In genomic region chr17:73108888-73109259, GRCm38 (mm10) we compare ENCODE assay signal across 8 mouse cellular contexts. TPM values are rescaled to one million over a fixed set of nuclear protein-coding genes. Genes with fewer than 3 reads are reported as not detected.
DNase-seq lines count a peak whose midpoint lies in the region; ATAC-seq and TF ChIP-seq lines count a peak whose summit lies in the region.

No protein-coding gene starts in this region.

- no peaks in the 10 kb centered on the region for H3K27me3 ChIP-seq in embryonic facial prominence, embryonic 15.5 days
- H3K27me3 ChIP-seq in limb, embryonic 10.5 days (ENCODE audit: low read depth, poor library complexity, severe bottlenecking): no peaks in the 10 kb centered on the region
- no peaks in the 10 kb centered on the region for H3K27me3 ChIP-seq in neural tube, embryonic 14.5 days (ENCODE audit: control insufficient read depth, insufficient read depth, low read length)

- ATAC-seq in embryonic facial prominence, embryonic 15.5 days (ENCODE audit: insufficient number of reproducible peaks, low FRiP score, low TSS enrichment, low read depth): no peak
- no peak for ATAC-seq in neural tube, embryonic 14.5 days (ENCODE audit: low read depth)

- TF ChIP-seq CTCF in left cerebral cortex, adult 2 months (IDR thresholded peaks at IDR 0.05): no peak

- no peaks in the 10 kb centered on the region for H3K9me3 ChIP-seq in embryonic facial prominence, embryonic 15.5 days (replicated peaks)
- H3K9me3 ChIP-seq in limb, embryonic 10.5 days (replicated peaks): no peaks in the 10 kb centered on the region
- H3K9me3 ChIP-seq in neural tube, embryonic 14.5 days (ENCODE audit: control insufficient read depth, low read length): no peaks in the 10 kb centered on the region

- intact Hi-C loops in left cerebral cortex, adult 2 months (cut with DNase I): loop anchor here (5.0 kb wide), 1 partner anchor 272 kb away; the partner anchor contains the start of gene Ypel5

- no peak for DNase-seq in left cerebral cortex, adult 2 months (ENCODE audit: extremely low spot score in 1 of 2, low spot score in 2 of 2)
- no peak for DNase-seq in left cerebral cortex, adult 9 months (ENCODE audit: low spot score in 2 of 2)
- DNase-seq in limb, embryonic 10.5 days (ENCODE audit: low spot score): no peak
- no peak for DNase-seq in adrenal gland, postnatal 25 days
- DNase-seq in urinary bladder, postnatal 10 days (ENCODE audit: low spot score): no peak
- no peak for DNase-seq in lung, postnatal 4 days

- H3K27ac ChIP-seq in left cerebral cortex, adult 2 months: no peak overlapping the region
- no peak overlapping the region for H3K27ac ChIP-seq in embryonic facial prominence, embryonic 15.5 days (replicated peaks)
- no peak overlapping the region for H3K27ac ChIP-seq in limb, embryonic 10.5 days
- no peak overlapping the region for H3K27ac ChIP-seq in neural tube, embryonic 14.5 days (ENCODE audit: low read depth, low read length)

- H3K4me2 ChIP-seq in embryonic facial prominence, embryonic 15.5 days (replicated peaks): peak overlapping the region; percentile 85
- peak overlapping the region; percentile 77 for H3K4me2 ChIP-seq in neural tube, embryonic 14.5 days (ENCODE audit: low read depth, low read length)

- H3K9ac ChIP-seq in embryonic facial prominence, embryonic 15.5 days: no peak overlapping the region; the same call in 1 of the 2 replicates
- no peak overlapping the region for H3K9ac ChIP-seq in neural tube, embryonic 14.5 days (replicated peaks; ENCODE audit: low read depth, low read length)

- H3K4me3 ChIP-seq in left cerebral cortex, adult 2 months: peak overlapping the region; percentile 86
- peak overlapping the region; percentile 82 for H3K4me3 ChIP-seq in embryonic facial prominence, embryonic 15.5 days (replicated peaks)
- peak overlapping the region; percentile 97 for H3K4me3 ChIP-seq in limb, embryonic 10.5 days
- peak overlapping the region; percentile 80 for H3K4me3 ChIP-seq in neural tube, embryonic 14.5 days (ENCODE audit: low read depth, low read length)

- 63% methylated on average over 7 of the region's 7 CpGs for WGBS in embryonic facial prominence, embryonic 15.5 days
- WGBS in limb, embryonic 10.5 days: 85% methylated on average over 7 of the region's 7 CpGs
- WGBS in neural tube, embryonic 14.5 days: 83% methylated on average over 7 of the region's 7 CpGs

- no peaks in the 10 kb centered on the region for H3K36me3 ChIP-seq in embryonic facial prominence, embryonic 15.5 days
- no peaks in the 10 kb centered on the region for H3K36me3 ChIP-seq in limb, embryonic 10.5 days
- H3K36me3 ChIP-seq in neural tube, embryonic 14.5 days (ENCODE audit: control insufficient read depth, insufficient read depth, low read length): no peaks in the 10 kb centered on the region

- H3K4me1 ChIP-seq in embryonic facial prominence, embryonic 15.5 days: peaks cover 13% of the 10 kb centered on the region
- H3K4me1 ChIP-seq in limb, embryonic 10.5 days: peaks cover 11% of the 10 kb centered on the region
- H3K4me1 ChIP-seq in neural tube, embryonic 14.5 days (ENCODE audit: control insufficient read depth, insufficient read depth, low read length): no peaks in the 10 kb centered on the region

RNA-seq across cellular contexts. Expression of gene Lclat1, which starts 1.1 kb away (rescaled TPM):
- 10 to 100 TPM; 38.5 to 40.2 TPM for total RNA-seq in left cerebral cortex, adult 2 months (2021)
- 11.8 and 15.4 TPM in 2 replicates for polyA plus RNA-seq in embryonic facial prominence, embryonic 15.5 days (2015; fragmentation: Nextera tagmentation; extraction: Ambion mirVana)
- 12.1 and 12.4 TPM in 2 replicates for polyA plus RNA-seq in limb, embryonic 10.5 days (2016; fragmentation: Nextera tagmentation; extraction: Ambion mirVana)
- 22.7 and 23.8 TPM in 2 replicates for polyA plus RNA-seq in neural tube, embryonic 14.5 days (2014; fragmentation: Nextera tagmentation; extraction: Ambion mirVana)
- 41.4 and 43.9 TPM in 2 replicates for total RNA-seq in adrenal gland, postnatal 25 days (2021)
